Mouse (Mus musculus): Measurements from ENCODE around the gene Flt1.

DNA sequence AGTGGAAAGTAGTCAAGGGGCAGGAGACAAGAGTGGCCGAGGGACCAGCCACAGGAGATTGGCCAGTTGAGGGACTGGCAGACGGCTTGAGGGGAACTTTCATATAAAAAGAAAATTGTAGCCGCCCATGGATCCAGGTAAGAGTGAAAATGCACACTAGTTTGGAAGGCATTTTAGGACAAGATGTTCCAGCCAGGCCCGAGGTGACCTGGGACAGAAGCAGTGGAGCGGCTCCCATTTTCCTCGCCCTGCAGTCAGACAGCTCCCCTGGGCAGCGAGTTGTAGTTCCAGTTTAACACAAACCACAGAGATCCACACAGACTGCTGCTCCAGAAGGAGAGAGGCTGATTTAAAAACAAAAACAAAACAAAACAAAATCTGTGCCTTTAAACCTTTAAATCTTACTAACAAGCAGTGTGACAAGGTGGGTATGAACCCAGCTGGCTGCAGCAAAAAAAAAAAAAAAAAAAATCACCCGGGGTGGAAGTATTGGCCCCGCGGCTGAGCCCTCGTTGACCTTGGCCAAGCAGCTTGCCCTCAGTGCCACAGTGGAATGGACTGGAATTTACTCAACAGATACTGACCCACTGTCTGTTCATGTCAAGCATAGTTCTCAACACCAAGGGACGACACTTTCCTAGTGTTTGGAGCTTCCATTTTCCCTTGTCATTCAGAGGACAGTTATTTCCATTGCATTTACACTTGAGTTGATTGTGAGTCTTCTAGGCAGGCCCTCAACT lies 176.6 kb downstream of the Flt1 start:
- no peak for TF ChIP-seq POLR2A (IDR thresholded peaks at IDR 0.05; ENCODE audit: borderline replicate concordance, low read depth, low read length)
- no peak for TF ChIP-seq CTCF (IDR thresholded peaks at IDR 0.05; ENCODE audit: low read depth, low read length)
